Mouse (Mus musculus) left cerebral cortex, adult 9 months (tissue): ENCODE measurements around the gene Tmprss4.

Source experiments
- DNase-seq, 2 experiments: peaks; one replicate each; pipeline ENCODE4 v3.0.0; 2022; ENCODE audit warnings: low spot score in 2 of 2

Tmprss4 gene

DNA sequence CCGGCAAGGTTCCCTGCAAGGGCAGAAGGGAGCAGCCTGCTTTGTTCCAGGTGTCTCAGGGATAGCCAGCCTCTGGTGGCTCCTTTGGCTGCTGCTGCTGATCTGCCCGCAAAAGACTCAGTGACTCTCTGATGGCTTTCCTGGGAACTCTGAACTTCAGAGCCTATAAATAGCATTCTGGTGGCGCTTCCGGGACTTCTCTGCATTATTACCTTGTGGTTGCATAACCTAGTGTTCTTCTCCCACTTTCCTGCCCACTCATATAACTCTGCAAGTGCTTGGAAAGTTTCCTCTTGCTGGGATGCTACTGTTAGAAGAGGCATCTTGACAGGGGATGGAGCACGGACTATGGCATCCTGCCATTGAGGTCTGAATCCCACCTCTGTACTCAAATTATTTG lies 6.3 kb downstream of the Tmprss4 start:
- DNase-seq, result peak in 1 of 2 experiments; percentile 51

DNA sequence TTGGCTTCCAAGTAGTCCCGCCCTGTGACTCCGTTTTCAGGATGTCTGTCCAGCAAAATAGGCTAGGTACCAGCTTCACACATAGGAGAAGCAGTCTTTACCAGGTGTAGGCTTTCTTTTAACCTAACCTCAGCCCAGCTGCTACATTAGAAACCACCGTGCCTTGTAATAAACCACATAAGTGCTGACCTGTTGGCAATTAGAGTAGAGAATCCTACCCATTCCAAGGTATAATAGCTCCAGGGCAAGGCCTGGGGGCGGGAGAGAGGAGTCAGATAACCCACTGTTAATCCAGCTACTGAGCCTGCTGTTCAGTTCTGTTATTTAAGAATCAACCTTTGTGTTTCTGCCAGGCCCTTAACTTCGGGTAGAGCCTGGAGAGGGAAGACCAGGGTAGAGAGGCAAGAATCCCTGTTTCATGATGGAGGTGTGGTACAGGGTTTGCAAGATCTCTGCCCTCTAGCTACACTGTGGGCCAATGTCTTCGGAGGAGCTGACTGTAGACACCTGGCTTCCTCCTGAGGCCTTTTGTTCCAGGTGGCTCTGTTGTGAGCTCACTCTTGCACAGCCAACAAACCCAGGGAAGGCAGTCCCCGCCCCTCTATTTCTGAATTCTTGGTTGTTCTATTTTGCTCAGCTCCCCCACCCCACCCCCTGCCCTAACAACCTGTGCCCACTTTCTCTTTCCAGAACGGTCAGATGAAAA lies 7.6 kb downstream of the Tmprss4 start:
- DNase-seq, result no peak

DNA sequence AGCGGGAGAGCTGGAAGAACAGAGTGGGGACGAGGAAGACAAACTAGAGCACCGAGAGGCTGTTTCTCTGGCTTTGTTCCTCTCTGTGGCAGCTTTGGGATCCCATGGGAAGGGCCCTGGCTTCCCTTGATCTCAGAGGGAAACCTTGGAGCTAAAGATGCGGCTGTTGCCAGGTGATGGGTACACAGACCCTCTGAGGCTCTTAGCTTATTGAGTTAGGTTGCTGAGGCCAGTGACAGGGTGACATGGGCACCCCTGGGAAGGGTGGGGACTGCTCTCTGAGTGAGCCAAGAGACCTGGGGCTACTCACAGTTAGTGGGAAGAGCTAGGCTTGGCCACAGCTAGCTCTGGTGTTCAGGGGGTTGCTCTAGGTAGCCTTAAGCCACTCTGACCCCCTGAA lies 8.4 kb downstream of the Tmprss4 start:
- no peak for DNase-seq

DNA sequence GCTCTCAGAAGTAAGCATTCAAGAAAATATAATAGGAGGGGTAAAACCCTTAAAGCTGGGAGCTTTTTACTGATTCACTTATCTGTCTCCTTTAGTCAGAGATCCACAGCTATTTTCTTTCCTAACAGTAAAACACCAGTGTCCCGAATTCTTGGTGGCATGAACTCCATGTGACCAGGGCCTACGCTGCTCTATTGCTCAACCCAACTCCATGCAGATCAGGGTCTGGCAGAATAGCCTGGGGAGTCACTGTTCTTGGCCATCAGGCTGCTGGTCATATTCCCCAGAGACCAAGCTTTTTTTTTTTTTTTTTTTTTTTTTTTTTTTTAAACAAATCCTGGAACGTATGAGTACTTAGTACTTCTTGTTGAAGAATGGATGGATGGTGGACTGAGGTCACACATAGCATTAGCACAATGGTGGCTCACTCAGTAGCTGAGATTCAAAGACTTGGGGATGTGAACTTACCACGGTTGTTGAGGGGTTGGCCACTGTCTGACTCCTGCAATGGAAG lies 14.2 kb downstream of the Tmprss4 start:
- DNase-seq, result no peak

DNA sequence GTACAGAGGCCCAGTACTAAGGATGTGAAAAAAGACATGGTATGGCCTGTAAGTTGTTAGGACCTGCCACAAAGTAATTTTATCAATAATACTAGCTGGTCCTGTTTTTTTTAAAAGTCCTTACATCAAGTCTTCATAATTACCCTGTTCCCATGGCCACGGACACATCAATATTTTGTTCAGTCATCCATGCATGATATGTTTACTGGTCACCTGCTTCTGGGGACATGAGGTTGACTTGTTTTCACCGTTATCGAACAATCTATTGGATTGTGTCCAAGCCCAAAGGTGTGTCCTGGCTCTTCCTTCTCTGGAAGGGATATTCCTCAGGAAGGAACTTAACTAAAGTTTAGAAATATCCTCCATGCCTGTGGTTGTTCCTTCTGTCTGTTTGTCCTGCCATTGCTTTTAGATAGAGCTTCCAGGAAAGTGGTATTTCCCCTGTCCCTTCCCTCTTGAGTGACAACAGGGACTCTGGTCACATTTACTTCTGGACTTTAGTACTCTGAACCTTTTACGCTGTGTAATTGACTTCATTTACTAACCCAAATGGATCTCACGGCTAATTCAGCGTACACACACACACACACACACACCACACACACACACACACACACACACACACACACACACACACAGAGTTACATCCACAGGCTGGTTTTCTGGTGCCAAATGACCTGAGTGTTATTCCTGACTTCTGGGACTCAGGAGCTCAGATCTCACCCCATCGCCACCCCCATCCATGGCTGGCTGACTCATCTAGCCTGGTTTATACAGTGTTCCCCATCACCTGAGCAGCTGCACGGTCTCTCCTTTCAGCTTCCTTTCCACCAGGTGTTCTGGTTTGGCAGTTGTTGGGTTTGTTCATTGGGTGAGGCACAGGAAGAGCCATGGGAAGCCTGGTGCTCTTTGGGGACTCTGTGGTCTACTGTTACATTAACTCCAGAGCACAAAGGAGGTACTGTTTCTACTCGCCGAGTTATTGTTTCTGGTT lies 15.0 kb downstream of the Tmprss4 start:
- DNase-seq, result no peak

DNA sequence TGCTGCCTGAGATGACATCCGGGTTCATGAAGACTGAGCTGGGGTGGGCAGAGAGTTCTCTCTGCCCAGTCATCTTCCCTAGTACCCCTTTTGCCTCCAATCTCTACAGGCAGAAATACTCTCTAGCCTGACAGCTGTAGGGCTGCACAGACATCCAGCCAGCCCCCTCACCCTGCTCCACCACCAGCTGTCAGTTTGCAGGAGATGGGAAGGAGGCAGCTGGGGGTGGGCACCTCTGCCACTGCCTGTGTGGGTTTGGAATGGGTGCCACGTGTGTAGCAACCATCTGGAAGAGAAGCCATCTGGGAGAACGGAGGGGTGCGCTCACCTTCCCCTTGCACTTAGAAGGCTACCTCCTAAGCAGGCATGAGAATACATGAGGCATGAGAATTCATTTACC lies 18.6 kb downstream of the Tmprss4 start:
- DNase-seq, result peak; percentile 79 to 80

DNA sequence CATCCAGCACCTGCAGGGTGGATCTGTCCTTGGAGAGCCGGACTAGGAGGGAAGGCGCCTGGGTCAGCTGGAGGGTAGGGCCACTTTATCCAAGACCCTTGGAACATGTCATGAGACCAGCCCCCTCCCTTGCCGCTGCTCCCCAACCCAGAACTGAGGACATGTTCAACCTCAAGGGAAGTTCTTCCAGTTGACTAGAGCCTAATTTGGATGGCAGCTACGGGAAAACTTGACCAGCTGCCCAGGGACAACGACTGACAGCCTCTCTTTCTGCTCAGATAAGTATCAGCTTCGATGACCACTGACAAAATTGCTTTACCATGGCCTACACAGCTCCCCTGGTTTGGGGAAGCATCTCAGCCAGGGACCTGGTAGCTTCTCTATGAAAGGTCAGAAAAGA lies 20.6 kb downstream of the Tmprss4 start:
- DNase-seq, result no peak

DNA sequence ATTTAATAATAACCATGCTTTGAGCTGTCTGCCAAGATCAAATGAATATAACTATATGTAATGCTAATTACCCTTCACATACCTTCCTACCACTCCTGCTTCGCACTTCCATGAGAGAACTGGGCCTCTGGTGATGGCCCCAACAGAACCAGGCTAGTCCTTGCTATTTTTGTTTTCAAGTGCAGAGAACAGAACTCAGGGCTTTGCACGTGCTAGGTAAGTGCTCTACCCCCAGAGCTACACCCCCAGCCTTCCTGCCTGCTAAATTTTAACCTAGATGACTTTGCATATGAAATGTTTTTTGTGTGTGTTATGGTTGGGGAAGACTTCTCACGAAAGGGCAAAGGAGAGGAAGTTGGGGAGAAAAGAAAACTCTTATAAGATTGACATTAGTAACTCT lies 21.4 kb downstream of the Tmprss4 start:
- DNase-seq, result no peak

DNA sequence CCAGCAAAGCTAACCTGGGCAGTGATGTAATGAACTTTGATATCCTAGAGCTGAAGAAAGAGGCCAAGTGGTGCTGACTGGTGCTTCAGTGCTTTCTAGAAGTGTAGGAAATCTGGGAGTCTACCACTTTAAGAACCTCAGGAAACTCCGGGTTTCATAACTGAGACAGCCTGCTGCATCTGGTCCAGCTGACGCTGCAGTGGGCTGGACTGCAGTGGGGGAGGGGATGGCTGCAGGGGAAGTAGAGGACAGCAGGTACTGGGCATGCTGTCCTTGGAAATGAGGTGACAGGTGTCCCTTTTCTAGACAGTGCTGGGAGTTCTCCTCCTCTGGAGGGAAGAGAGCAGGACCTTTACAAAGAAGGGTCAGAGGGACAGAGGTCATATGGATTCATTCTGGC lies 22.1 kb downstream of the Tmprss4 start, which contains the start of gene BC049352:
Gene BC049352 (plus strand): TSS at position 238 of the 400 bp plus-strand sequence.
- peak in 1 of 2 experiments; percentile 44 for DNase-seq

DNA sequence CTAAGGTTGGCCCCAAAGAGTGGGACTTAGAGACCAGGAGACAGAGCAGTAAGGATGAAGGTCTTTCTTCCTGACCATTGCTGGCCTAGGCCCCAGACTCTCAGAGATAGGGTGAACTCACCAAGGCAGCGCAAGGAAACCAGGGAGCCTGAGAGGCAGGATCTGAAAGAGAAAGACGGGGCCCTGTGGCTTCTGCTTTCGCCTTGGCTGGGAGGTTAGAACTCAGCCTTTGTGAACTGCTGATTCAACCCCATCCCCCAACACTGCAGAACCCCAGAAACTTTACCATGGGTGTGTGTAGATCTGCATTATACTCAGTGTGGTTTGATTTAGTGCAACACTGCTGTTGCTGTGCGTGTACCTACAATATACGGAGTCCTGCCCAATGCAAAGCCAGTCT lies 24.6 kb downstream of the Tmprss4 start:
- no peak for DNase-seq

DNA sequence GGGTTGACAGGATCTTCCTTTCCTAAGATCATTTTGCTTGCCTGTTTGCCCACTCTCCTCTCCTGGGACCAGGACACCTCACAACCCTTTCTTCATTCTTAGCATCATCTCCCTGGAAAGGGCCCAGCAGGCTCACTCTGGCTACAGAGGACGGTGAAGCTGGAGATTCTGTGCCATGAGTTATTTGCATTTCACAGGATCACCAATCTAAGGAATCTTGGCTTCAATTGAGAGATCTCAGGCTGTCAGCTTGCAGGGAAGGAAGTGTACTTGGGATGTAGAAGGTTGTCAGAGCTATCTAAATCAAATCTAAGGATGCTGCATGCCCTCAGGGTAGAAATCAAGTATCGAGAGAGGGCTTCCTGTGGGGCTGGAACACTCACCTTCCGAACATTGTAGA lies 30.4 kb downstream of the Tmprss4 start:
- DNase-seq, result no peak

DNA sequence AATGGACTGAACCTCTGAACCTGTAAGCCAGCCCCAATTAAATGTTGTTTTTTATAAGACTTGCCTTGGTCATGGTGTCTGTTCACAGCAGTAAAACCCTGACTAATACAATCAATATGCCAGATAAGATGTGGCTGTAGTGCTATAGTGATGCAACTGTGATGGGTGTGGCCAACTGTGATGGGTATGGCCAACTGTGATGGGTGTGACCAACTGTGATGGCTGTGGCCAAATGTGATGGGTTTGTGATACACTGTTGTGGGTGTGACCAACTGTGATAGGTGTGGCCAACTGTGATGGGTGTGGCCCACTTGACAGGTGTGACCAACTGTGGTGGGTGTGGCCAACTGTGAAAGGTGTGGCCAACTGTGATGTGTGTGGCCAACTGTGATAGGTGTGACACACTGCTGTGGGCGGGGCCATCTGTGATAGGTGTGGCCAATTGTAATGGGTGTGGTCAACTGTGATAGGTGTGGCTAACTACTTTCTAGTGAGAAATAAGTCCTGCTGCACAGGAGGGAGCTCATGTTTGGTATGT lies 32.8 kb downstream of the Tmprss4 start:
- DNase-seq, result no peak

DNA sequence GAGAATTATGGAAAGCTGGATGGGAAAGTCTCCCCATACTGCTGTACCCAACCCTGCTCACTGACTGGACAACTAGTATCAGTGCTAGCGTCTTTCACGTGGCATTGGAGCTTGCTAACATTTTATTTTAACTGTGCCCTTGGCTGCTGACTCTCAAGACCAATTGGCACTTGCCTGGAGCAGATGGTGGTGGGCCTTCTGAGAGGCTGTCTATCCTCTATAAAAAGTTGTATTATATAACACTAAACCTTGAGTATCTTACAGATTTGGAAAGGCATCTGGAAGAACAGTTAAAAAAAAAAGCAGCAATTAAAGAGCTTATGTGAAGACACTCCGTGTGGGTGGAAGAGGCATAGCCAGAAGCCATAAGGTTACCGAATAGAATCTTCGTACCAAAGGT lies 33.7 kb downstream of the Tmprss4 start:
- DNase-seq, result peak; percentile 62 to 80

DNA sequence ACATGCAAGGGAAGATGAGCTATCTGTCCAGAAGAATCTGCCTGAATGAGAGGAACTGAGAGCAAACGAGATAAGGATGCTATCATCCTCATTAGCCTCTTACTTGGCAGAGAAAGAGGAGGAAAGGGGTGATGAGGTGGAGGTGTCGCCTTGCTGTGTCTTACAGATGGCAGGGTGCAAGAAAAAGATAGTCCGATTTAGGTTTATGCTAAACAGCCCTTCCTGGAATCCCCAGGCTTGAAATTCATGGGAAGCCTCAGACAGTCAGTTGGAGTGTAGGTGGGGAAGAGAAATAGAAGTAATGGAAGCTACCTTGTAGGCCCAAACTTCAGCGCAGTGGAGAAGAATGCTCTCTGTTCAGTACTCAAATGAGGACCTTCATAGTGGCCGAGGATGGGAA lies 36.0 kb downstream of the Tmprss4 start:
- no peak for DNase-seq

DNA sequence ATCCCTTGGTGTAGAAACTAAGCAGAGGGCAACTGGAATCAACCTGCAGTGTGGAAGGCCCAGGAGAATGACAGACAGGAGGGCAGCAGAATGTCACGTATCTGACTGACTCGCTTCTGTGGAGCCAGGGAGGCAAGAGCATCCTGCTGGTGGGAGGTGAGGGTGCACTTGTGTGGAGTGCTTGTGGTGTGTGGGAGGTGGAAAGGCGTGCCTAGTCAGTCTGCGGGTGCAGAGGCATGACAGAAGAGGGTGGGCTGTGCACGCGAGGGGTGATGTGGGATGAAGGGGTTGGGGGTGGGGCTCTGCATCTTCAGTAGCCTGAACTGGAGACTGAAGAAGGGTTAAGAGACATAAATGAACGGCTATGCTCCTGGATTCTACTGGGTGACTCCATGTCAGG lies 50.5 kb downstream of the Tmprss4 start:
- DNase-seq, result no peak

DNA sequence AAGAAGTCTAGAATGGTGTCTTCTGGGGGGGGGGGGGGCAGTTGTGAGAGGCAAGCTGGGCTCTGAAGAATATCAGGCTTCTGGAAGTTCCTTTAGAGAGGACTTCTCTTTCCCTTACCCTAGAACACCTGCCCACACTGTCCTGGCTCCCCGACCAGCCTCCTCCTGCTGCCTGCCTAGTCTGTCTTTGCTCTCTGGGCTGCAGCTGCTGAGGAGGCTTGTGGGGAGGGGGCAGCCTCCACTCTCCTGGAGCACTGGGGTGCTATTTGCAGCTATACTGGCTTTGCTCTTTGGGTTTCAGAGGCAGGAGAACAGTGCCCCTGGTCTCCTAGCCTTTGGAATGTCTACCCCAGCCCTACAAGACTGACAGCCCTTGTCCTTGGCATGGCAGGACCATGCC lies 53.0 kb downstream of the Tmprss4 start:
- no peak for DNase-seq

DNA sequence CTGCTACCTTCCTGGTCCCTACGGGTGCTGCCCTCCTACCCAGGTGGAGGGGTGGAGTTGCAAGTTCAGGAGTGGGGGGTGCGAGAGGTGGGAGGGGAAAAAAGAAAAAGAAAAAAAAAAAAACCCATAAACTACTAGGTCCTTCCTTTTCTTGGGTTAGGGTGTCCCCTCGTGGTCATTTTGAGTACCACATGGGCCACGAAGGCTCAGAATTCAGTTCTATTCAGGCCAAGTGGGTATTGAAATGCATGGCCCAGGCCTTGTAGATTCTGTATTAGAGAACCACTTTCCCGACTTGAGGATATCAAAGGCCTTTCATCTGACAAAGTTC lies 57.7 kb downstream of the Tmprss4 start:
- peak in 1 of 2 experiments; percentile 87 for DNase-seq

DNA sequence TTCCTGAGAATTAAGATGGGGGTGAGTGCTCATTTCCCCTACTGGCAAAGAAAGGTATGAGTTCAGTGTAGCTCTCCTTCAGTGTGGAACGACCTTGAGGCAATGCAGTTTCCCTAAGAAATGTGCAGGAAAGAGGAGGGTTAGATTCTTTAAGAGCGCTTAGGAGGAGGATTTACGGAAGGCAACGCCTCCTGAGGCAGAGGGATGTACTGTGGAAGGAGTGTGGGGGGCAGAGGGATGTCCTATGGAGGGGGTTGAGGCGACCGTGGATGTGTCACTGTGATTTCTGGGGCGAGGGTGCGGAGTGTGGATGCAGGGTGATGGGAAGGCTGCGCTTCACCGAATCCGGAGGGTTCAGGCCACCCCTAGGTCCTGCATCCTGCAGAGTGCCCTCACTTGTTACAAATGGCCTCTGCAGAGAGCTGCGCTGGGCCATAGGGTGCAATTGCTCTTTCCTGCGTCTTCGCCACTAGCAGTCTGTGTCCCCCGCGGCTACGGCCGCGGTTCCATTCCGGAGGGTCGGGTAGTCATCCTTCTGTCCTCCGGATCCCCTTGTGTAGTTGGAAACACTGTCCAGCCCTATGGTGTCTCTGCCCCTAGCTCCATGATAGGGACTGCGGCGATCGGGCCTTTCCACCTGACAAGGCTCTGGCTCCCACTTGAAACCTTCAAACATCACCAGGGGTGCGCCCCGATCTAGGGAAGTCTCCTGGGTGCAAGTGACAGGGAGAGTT lies 58.2 kb downstream of the Tmprss4 start:
- DNase-seq, result peak in 1 of 2 experiments; percentile 55

DNA sequence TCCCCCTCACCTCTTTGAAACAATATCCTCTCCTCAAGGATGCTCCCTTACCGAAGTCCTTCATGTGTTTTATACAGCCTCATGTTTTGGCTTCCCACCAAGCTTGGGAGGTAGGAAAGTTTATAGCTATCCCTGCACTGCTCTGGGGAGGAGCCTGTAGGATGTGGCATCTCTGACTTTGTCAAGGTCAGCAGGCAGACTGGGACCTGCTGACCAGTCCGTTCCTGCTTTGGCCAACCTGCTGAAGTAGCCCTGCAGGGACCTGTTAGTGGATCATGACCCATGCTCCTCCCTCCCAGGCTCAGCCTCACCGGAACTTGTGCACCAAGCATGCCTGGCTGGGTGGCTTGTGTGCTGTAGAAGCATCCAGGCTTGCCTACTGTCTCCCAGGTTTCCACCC lies 61.2 kb downstream of the Tmprss4 start:
- no peak for DNase-seq

DNA sequence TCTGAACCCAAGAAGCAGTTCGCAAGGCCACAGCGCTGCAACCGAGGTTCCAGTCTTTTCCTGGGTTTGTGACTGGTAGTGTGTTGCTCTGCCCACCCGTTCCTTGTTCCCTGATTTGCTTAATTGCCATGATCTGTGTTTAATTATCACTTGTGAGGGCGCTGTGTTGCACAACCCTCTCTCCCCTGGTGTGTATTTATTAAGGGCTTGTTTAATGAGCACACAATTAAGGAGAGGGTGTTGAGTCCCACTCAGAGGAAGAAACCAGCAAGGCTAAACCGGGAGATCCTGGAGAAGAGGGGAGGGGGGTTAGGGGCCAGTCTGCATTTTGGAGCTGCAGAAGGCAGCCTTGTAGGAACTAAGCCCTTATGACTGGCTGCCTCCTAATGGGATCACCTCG lies 62.9 kb downstream of the Tmprss4 start:
- no peak for DNase-seq

DNA sequence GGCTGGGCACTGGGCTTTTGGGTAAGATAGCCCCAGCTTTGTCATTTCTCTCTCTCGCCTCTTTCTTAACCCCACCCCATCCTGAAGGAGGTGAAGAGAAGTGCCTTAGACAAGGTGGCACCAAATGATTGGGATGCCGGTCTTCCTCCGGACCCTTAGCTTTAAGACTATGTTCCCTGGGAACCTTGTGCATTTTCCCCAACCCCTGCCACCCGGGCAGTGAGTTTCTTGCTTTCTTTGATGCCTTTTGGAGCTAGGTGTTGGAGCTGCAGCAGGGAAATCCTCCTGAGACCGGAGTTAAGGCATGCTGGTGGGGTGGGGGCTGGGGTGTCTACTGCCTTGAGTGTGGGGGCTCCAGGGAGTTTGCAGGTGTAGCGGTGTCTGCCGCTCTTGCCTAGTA lies 64.8 kb downstream of the Tmprss4 start:
- DNase-seq, result no peak
